Mouse (Mus musculus): ENCODE results near the gene Rps6kc1. TPM values are rescaled to one million over a fixed set of nuclear protein-coding genes. Genes with fewer than 3 reads are reported as not detected.

Rps6kc1 gene
- polyA plus RNA-seq, 1 experiment from 2014 or later = 20.1 TPM

GRCm38 (mm10) chr1:190748937-190749336 lies 162.6 kb downstream of the Rps6kc1 start:
- no peak overlapping the region for H3K9ac ChIP-seq (ENCODE audit: low read length)
- no peak for ATAC-seq (ENCODE audit: low FRiP score)
- H3K4me2 ChIP-seq = no peak overlapping the region
- H3K27me3 ChIP-seq (ENCODE audit: control insufficient read depth, insufficient read depth, low read length) = no peaks in the 10 kb centered on the region
- no peaks in the 10 kb centered on the region for H3K9me3 ChIP-seq (ENCODE audit: control insufficient read depth, low read length)
- WGBS = 88% methylated on average over 10 of the region's 10 CpGs
- H3K27ac ChIP-seq (ENCODE audit: low read depth, low read length) = no peak overlapping the region
- H3K36me3 ChIP-seq (ENCODE audit: control insufficient read depth, insufficient read depth, low read length) = no peaks in the 10 kb centered on the region
- peaks cover 6% of the 10 kb centered on the region; the same call in 1 of the 2 replicates for H3K4me1 ChIP-seq (ENCODE audit: control insufficient read depth, insufficient read depth, low read length)
- DNase-seq (ENCODE audit: low spot score, missing footprints) = no peak
- no peak overlapping the region for H3K4me3 ChIP-seq (ENCODE audit: low read depth, low read length)

- H3K4me1 ChIP-seq (ENCODE audit: control insufficient read depth, insufficient read depth, low read length) = no peaks in the 10 kb centered on the region
- no peak overlapping the region for H3K27ac ChIP-seq (ENCODE audit: low read depth, low read length)
- no peak overlapping the region for H3K4me2 ChIP-seq
- DNase-seq (ENCODE audit: low spot score, missing footprints) = peak; percentile 10
- H3K36me3 ChIP-seq (ENCODE audit: control insufficient read depth, insufficient read depth, low read length) = no peaks in the 10 kb centered on the region
- H3K4me3 ChIP-seq (ENCODE audit: low read depth, low read length) = no peak overlapping the region
- ATAC-seq (ENCODE audit: low FRiP score) = no peak
- H3K9me3 ChIP-seq (ENCODE audit: control insufficient read depth, low read length) = no peaks in the 10 kb centered on the region
- H3K27me3 ChIP-seq (ENCODE audit: control insufficient read depth, insufficient read depth, low read length) = no peaks in the 10 kb centered on the region
- 84% methylated on average over 5 of the region's 5 CpGs for WGBS
- H3K9ac ChIP-seq (ENCODE audit: low read length) = no peak overlapping the region
Observed at GRCm38 (mm10) chr1:190741421-190741820, 170.1 kb downstream of the Rps6kc1 start.

- no peaks in the 10 kb centered on the region for H3K9me3 ChIP-seq (ENCODE audit: control insufficient read depth, low read length)
- no peaks in the 10 kb centered on the region for H3K27me3 ChIP-seq (ENCODE audit: control insufficient read depth, insufficient read depth, low read length)
- no peaks in the 10 kb centered on the region for H3K36me3 ChIP-seq (ENCODE audit: control insufficient read depth, insufficient read depth, low read length)
- no peak for DNase-seq (ENCODE audit: low spot score, missing footprints)
- H3K4me3 ChIP-seq (ENCODE audit: low read depth, low read length) = no peak overlapping the region
- no peak for ATAC-seq (ENCODE audit: low FRiP score)
- H3K4me2 ChIP-seq = no peak overlapping the region
- no peak overlapping the region for H3K9ac ChIP-seq (ENCODE audit: low read length)
- H3K4me1 ChIP-seq (ENCODE audit: control insufficient read depth, insufficient read depth, low read length) = peaks cover 12% of the 10 kb centered on the region
- 82% methylated on average over 6 of the region's 6 CpGs for WGBS
- H3K27ac ChIP-seq (ENCODE audit: low read depth, low read length) = no peak overlapping the region
Observed at GRCm38 (mm10) chr1:190732803-190733202, 178.8 kb downstream of the Rps6kc1 start.

- Histone ChIP-seq H3K9me3 (ENCODE audit: control insufficient read depth, low read length) (no peaks in the 10 kb centered on the region), H3K9ac (ENCODE audit: low read length) (peak overlapping the region; percentile 20; the same call in 1 of the 2 replicates), H3K27ac (ENCODE audit: low read depth, low read length) (peak overlapping the region; percentile 45; the same call in 1 of the 2 replicates), H3K36me3 (ENCODE audit: control insufficient read depth, insufficient read depth, low read length) (no peaks in the 10 kb centered on the region), H3K4me3 (ENCODE audit: low read depth, low read length) (no peak overlapping the region), H3K4me1 (ENCODE audit: control insufficient read depth, insufficient read depth, low read length) (peaks cover 25% of the 10 kb centered on the region), H3K27me3 (ENCODE audit: control insufficient read depth, insufficient read depth, low read length) (no peaks in the 10 kb centered on the region), H3K4me2 (no peak overlapping the region)
- WGBS = 63% methylated on average over 7 of the region's 7 CpGs
- DNase-seq (ENCODE audit: low spot score, missing footprints) = no peak
- ATAC-seq (ENCODE audit: low FRiP score) = peak; percentile 28
Observed at GRCm38 (mm10) chr1:190729516-190730088, 182.0 kb downstream of the Rps6kc1 start.

- H3K4me2 ChIP-seq = no peak overlapping the region
- ATAC-seq (ENCODE audit: low FRiP score) = peak; percentile 60; the same call in 1 of the 2 replicates
- H3K9me3 ChIP-seq (ENCODE audit: control insufficient read depth, low read length) = no peaks in the 10 kb centered on the region
- no peaks in the 10 kb centered on the region for H3K27me3 ChIP-seq (ENCODE audit: control insufficient read depth, insufficient read depth, low read length)
- H3K36me3 ChIP-seq (ENCODE audit: control insufficient read depth, insufficient read depth, low read length) = no peaks in the 10 kb centered on the region
- H3K9ac ChIP-seq (ENCODE audit: low read length) = no peak overlapping the region
- H3K4me3 ChIP-seq (ENCODE audit: low read depth, low read length) = no peak overlapping the region
- H3K4me1 ChIP-seq (ENCODE audit: control insufficient read depth, insufficient read depth, low read length) = peaks cover 27% of the 10 kb centered on the region
- DNase-seq (ENCODE audit: low spot score, missing footprints) = no peak
- no peak overlapping the region; the same call in 1 of the 2 replicates for H3K27ac ChIP-seq (ENCODE audit: low read depth, low read length)
- 54% methylated on average over 4 of the region's 4 CpGs for WGBS
Observed at GRCm38 (mm10) chr1:190728111-190728651, 183.4 kb downstream of the Rps6kc1 start.

GRCm38 (mm10) chr1:190727385-190727784 lies 184.2 kb downstream of the Rps6kc1 start:
- Histone ChIP-seq H3K9me3 (ENCODE audit: control insufficient read depth, low read length) (no peaks in the 10 kb centered on the region), H3K4me3 (ENCODE audit: low read depth, low read length) (no peak overlapping the region), H3K9ac (ENCODE audit: low read length) (no peak overlapping the region), H3K4me1 (ENCODE audit: control insufficient read depth, insufficient read depth, low read length) (peaks cover 27% of the 10 kb centered on the region), H3K27ac (ENCODE audit: low read depth, low read length) (no peak overlapping the region; the same call in 1 of the 2 replicates), H3K4me2 (no peak overlapping the region), H3K36me3 (ENCODE audit: control insufficient read depth, insufficient read depth, low read length) (no peaks in the 10 kb centered on the region), H3K27me3 (ENCODE audit: control insufficient read depth, insufficient read depth, low read length) (no peaks in the 10 kb centered on the region)
- DNase-seq (ENCODE audit: low spot score, missing footprints) (no peak), ATAC-seq (ENCODE audit: low FRiP score) (no peak)
- 79% methylated on average over 2 of the region's 2 CpGs for WGBS

DNA sequence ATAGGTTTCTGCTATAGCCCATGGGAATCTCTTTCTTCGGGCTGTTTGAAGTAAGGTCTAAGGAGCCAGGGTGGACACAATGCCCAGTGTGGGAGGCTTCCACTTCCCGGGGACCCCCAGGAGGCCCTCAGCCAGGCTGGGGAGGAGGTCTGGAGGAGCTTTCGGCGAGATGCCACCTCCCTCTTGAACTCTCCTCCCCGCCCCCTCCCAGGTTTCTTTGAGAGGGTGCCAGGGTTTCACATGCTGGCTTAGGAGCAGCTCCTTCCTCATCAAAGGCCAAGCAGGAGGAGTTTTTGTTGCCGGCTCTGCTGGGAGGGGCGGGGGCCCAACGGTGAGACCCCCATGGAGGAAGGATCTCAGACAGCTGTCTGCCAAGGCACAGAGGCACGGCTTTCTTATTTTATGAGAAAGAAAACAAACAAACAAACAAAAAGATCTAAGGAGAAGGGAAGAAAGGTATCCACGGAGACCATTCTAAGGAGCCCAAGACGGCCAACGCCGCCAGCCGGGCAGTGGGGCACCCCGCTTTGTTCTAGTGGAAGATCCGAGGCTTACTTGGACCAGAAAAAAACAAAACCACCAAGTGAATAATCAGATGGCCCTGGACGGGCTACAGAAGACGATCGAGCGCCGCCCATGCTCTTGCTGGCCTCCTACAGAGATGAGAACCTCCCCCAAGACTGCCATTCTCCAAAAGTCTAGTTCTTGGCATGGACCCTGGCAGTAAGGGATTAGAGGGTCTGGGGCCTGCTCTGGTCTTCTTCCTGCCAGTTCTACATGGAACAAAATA lies 186.8 kb downstream of the Rps6kc1 start:
- H3K4me2 ChIP-seq = no peak overlapping the region
- peak; percentile 88 for DNase-seq (ENCODE audit: low spot score, missing footprints)

GRCm38 (mm10) chr1:190723926-190724430 lies 187.6 kb downstream of the Rps6kc1 start:
- DNase-seq (ENCODE audit: low spot score, missing footprints) = peak; percentile 71
- Histone ChIP-seq H3K9ac (ENCODE audit: low read length) (no peak overlapping the region), H3K27me3 (ENCODE audit: control insufficient read depth, insufficient read depth, low read length) (no peaks in the 10 kb centered on the region), H3K4me1 (ENCODE audit: control insufficient read depth, insufficient read depth, low read length) (peaks cover 22% of the 10 kb centered on the region), H3K36me3 (ENCODE audit: control insufficient read depth, insufficient read depth, low read length) (no peaks in the 10 kb centered on the region), H3K4me2 (no peak overlapping the region), H3K9me3 (ENCODE audit: control insufficient read depth, low read length) (no peaks in the 10 kb centered on the region), H3K27ac (ENCODE audit: low read depth, low read length) (no peak overlapping the region), H3K4me3 (ENCODE audit: low read depth, low read length) (no peak overlapping the region)
- ATAC-seq (ENCODE audit: low FRiP score) = no peak
- 82% methylated on average over 7 of the region's 7 CpGs for WGBS

More for the DNA sequence above, 186.8 kb downstream of the Rps6kc1 start:
- 0 out of 2 replicates have a peak, but pooled peaks have one; percentile 10 for ATAC-seq (ENCODE audit: low FRiP score)
- Histone ChIP-seq H3K4me3 (ENCODE audit: low read depth, low read length) (no peak overlapping the region), H3K9ac (ENCODE audit: low read length) (no peak overlapping the region; the same call in 1 of the 2 replicates), H3K9me3 (ENCODE audit: control insufficient read depth, low read length) (no peaks in the 10 kb centered on the region), H3K27me3 (ENCODE audit: control insufficient read depth, insufficient read depth, low read length) (no peaks in the 10 kb centered on the region), H3K27ac (ENCODE audit: low read depth, low read length) (no peak overlapping the region), H3K4me1 (ENCODE audit: control insufficient read depth, insufficient read depth, low read length) (peaks cover 27% of the 10 kb centered on the region), H3K36me3 (ENCODE audit: control insufficient read depth, insufficient read depth, low read length) (no peaks in the 10 kb centered on the region)
- 14% methylated on average over 21 of the region's 21 CpGs for WGBS

DNA sequence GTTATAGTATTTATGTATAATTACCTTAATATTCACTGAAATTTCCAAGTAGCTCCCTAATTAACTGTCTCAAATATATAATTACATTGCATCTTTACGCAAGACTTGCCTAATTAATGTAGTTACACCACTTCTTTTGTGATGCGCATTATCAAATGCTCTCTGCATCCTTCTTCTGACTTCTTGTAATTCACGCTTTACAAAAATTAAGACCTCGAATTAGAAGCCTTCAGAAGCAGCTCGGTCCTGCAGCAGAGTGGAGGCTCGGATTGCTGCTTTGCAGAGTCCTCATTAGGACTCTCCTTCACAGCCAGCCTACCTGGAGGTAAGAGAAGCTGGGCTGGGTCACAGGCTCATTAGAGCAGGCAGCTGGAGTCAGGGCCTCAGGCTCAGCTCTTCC lies 197.7 kb downstream of the Rps6kc1 start:
- 81% methylated on average over 6 of the region's 6 CpGs for WGBS
- ATAC-seq (ENCODE audit: low FRiP score) = no peak

More for the DNA sequence above, 197.7 kb downstream of the Rps6kc1 start:
- H3K4me2 ChIP-seq = no peak overlapping the region
- no peak for DNase-seq (ENCODE audit: low spot score, missing footprints)
- H3K4me3 ChIP-seq (ENCODE audit: low read depth, low read length) = no peak overlapping the region
- H3K27ac ChIP-seq (ENCODE audit: low read depth, low read length) = no peak overlapping the region
- H3K4me1 ChIP-seq (ENCODE audit: control insufficient read depth, insufficient read depth, low read length) = no peaks in the 10 kb centered on the region
- no peaks in the 10 kb centered on the region for H3K36me3 ChIP-seq (ENCODE audit: control insufficient read depth, insufficient read depth, low read length)
- no peak overlapping the region for H3K9ac ChIP-seq (ENCODE audit: low read length)
- H3K27me3 ChIP-seq (ENCODE audit: control insufficient read depth, insufficient read depth, low read length) = no peaks in the 10 kb centered on the region
- no peaks in the 10 kb centered on the region for H3K9me3 ChIP-seq (ENCODE audit: control insufficient read depth, low read length)

All from midbrain, embryonic 11.5 days (tissue).